Mouse (Mus musculus) G1E (cell line): ENCODE results near the gene Catsperz.
A peak's percentile ranks its signal among the peaks of the same experiment; 100 is the strongest.

ENCODE experiments used
- CTCF ChIP-seq: IDR thresholded peaks from 2 replicates; pipeline ENCODE4 v1.5.1; 2012; ENCODE audit warnings: low read depth, low read length, inconsistent platforms, mixed read lengths
- GATA2 ChIP-seq: IDR thresholded peaks from 2 replicates; pipeline ENCODE4 v1.6.1; 2012; ENCODE audit warnings: low read depth, low read length, inconsistent platforms, borderline replicate concordance
- POLR2AphosphoS5 ChIP-seq: IDR thresholded peaks from 2 replicates; pipeline ENCODE4 v1.6.1; 2012; ENCODE audit warnings: low read depth, low read length, inconsistent platforms; ENCODE audit not compliant: insufficient replicate concordance
- TAL1 ChIP-seq: conservative IDR thresholded peaks from 2 replicates; pipeline ENCODE4 v1.6.1; 2012; ENCODE audit warnings: low read depth, low read length, inconsistent platforms, mixed read lengths

DNA sequence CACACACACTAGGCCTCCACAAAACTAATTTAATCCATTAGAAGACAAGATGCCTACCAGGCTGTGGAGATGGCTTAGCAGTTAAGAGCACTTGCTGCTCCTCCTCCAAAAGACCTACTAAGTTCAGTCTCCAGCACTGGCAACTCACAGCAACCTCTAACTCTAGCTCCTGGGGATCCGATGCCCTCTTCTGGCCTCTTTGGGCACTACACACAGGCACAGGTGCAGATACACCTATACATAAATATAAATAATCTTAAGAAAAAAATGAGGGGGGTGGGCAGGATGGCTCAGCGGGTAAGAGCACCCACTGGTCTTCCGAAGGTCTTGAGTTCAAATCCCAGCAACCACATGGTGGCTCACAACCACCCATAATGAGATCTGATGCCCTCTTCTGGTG is 11.1 kb upstream of the Catsperz start:
- TF ChIP-seq CTCF (0 out of 2 replicates have a peak, but pooled peaks have one; percentile 22), GATA2 (no peak), TAL1 (no peak), POLR2AphosphoS5 (no peak)
